Mouse (Mus musculus): ENCODE results near the gene Notch2.

- TF ChIP-seq POLR2A (IDR thresholded peaks at IDR 0.05; ENCODE audit: borderline replicate concordance, control insufficient read depth, low read depth, low read length) (no peak), CTCF (IDR thresholded peaks at IDR 0.05; ENCODE audit: control insufficient read depth, insufficient read depth, low read length) (no peak)
Measured at GRCm38 (mm10) chr3:97972200-97972599, 41.1 kb upstream of the Notch2 start.

Measured in bone marrow, adult 2 months (tissue).